Mouse (Mus musculus) urinary bladder, postnatal 10 days (tissue): ENCODE results near the gene Vamp4.
"Not testable (repeated sequence)": the region's sequence is repeated elsewhere in the genome, so short reads cannot be mapped to it uniquely, and the experiment has no call there.

Source experiments
- DNase-seq: peaks from one replicate; pipeline ENCODE4 v3.0.0; 2022; ENCODE audit warnings: low spot score

Gene Vamp4

GRCm38 (mm10) chr1:162589443-162589842, 19.1 kb downstream of the Vamp4 start:
- DNase-seq, result no peak

GRCm38 (mm10) chr1:162590415-162590997, 20.2 kb downstream of the Vamp4 start:
- DNase-seq, result no peak

GRCm38 (mm10) chr1:162597379-162598102, 27.2 kb downstream of the Vamp4 start:
- DNase-seq, result no peak

GRCm38 (mm10) chr1:162599617-162600016, 29.3 kb downstream of the Vamp4 start:
- no peak for DNase-seq

GRCm38 (mm10) chr1:162601288-162601687, 31.0 kb downstream of the Vamp4 start:
- no peak for DNase-seq

- DNase-seq, result no peak
Observed at GRCm38 (mm10) chr1:162608127-162608526, 37.8 kb downstream of the Vamp4 start.

- DNase-seq, result no peak
Observed at GRCm38 (mm10) chr1:162609633-162610250, 39.4 kb downstream of the Vamp4 start.

GRCm38 (mm10) chr1:162611191-162611590, 40.9 kb downstream of the Vamp4 start:
- DNase-seq, result no peak

GRCm38 (mm10) chr1:162615511-162615910, 45.2 kb downstream of the Vamp4 start:
- no peak for DNase-seq

- no peak for DNase-seq
Observed at GRCm38 (mm10) chr1:162620487-162620886, 50.2 kb downstream of the Vamp4 start.

GRCm38 (mm10) chr1:162623895-162624294, 53.6 kb downstream of the Vamp4 start:
- no peak for DNase-seq

GRCm38 (mm10) chr1:162625229-162625628, 54.9 kb downstream of the Vamp4 start:
- DNase-seq, result no peak

GRCm38 (mm10) chr1:162627821-162628220, 57.5 kb downstream of the Vamp4 start:
- not testable (repeated sequence) for DNase-seq

- DNase-seq, result not testable (repeated sequence)
Observed at GRCm38 (mm10) chr1:162628326-162628725, 58.0 kb downstream of the Vamp4 start.

- DNase-seq, result not testable (repeated sequence)
Observed at GRCm38 (mm10) chr1:162635291-162635931, 65.1 kb downstream of the Vamp4 start.

GRCm38 (mm10) chr1:162636516-162636915, 66.2 kb downstream of the Vamp4 start:
- DNase-seq, result no peak

- DNase-seq, result no peak
Observed at GRCm38 (mm10) chr1:162638535-162638934, 68.2 kb downstream of the Vamp4 start.

- DNase-seq, result no peak
Observed at GRCm38 (mm10) chr1:162639051-162639750, 68.9 kb downstream of the Vamp4 start, which contains the start of gene Myoc. Gene Myoc, plus strand, starts transcription at chr1:162639155.

GRCm38 (mm10) chr1:162639861-162640260, 69.5 kb downstream of the Vamp4 start:
- DNase-seq, result no peak

GRCm38 (mm10) chr1:162642591-162642990, 72.3 kb downstream of the Vamp4 start:
- no peak for DNase-seq

GRCm38 (mm10) chr1:162643752-162644151, 73.4 kb downstream of the Vamp4 start:
- DNase-seq, result no peak

GRCm38 (mm10) chr1:162646083-162646686, 75.9 kb downstream of the Vamp4 start:
- no peak for DNase-seq
